Mouse (Mus musculus) heart, embryonic 14.5 days (tissue): ENCODE results near the gene Gm10945. TPM values are rescaled to one million over a fixed set of nuclear protein-coding genes. Genes with fewer than 3 reads are reported as not detected.

Experiments
- ATAC-seq: fragments of 200-750 bp; cut with Nextera tagmentation; 2 replicates; pipeline ENCODE4 v1.8.0; 2017; ENCODE audit warnings: low read depth, moderate TSS enrichment; ENCODE audit not compliant: insufficient number of reproducible peaks, insufficient read depth, low FRiP score
- H3K27ac ChIP-seq, 2 experiments: fragments of 200-500 bp in 1 of 2; fragments of 300-500 bp in 1 of 2; sonication (generic) in 1 of 2; replicated peaks in 1 of 2; 2 replicates each; pipeline ENCODE4 v1.5.1; 2012 to 2014; ENCODE audit warnings: low read depth in 2 of 2, low read length in 2 of 2, control low read depth in 1 of 2, mild to moderate bottlenecking in 1 of 2, mixed read lengths in 1 of 2; ENCODE audit not compliant: control insufficient read depth in 1 of 2, insufficient read depth in 1 of 2
- H3K27me3 ChIP-seq: fragments of 300-500 bp; sonication (generic); 2 replicates; pipeline ENCODE4 v1.6.1; 2014; ENCODE audit warnings: mild to moderate bottlenecking, low read length, control low read depth; ENCODE audit not compliant: control insufficient read depth, insufficient read depth
- H3K36me3 ChIP-seq: fragments of 300-500 bp; sonication (generic); 2 replicates; pipeline ENCODE4 v1.6.1; 2014; ENCODE audit warnings: mild to moderate bottlenecking, control low read depth, low read length, mixed read lengths; ENCODE audit not compliant: control insufficient read depth, insufficient read depth
- H3K4me1 ChIP-seq, 2 experiments: fragments of 200-500 bp in 1 of 2; fragments of 300-500 bp in 1 of 2; sonication (generic) in 1 of 2; 2 replicates each; pipeline ENCODE4 v1.6.1; 2012 to 2014; ENCODE audit warnings: low read length in 2 of 2, control low read depth in 1 of 2, mixed read lengths in 1 of 2; ENCODE audit not compliant: control insufficient read depth in 2 of 2, insufficient read depth in 2 of 2
- H3K4me2 ChIP-seq: fragments of 300-500 bp; sonication (generic); 2 replicates; pipeline ENCODE4 v1.6.1; 2014; ENCODE audit warnings: mild to moderate bottlenecking, low read length
- H3K4me3 ChIP-seq, 2 experiments: fragments of 200-500 bp in 1 of 2; fragments of 300-500 bp in 1 of 2; sonication (generic) in 1 of 2; 2 replicates each; pipeline ENCODE4 v1.5.1; 2012 to 2014; ENCODE audit warnings: low read length in 2 of 2, mild to moderate bottlenecking in 2 of 2, control low read depth in 1 of 2, low read depth in 1 of 2, moderate library complexity in 1 of 2; ENCODE audit not compliant: control insufficient read depth in 1 of 2, insufficient read depth in 1 of 2
- H3K9ac ChIP-seq: fragments of 300-500 bp; sonication (generic); 2 replicates; pipeline ENCODE4 v1.6.1; 2014; ENCODE audit warnings: mild to moderate bottlenecking, low read length
- H3K9me3 ChIP-seq: fragments of 300-500 bp; sonication (generic); 2 replicates; pipeline ENCODE4 v1.6.1; 2016; ENCODE audit warnings: low read length, control low read depth; ENCODE audit not compliant: control insufficient read depth
- WGBS: fragments of 180-500 bp; shearing (Covaris S2); extraction: QIAGEN DNeasy Blood & Tissue Kit; methylation state at CpG from one replicate; pipeline ENCODE4 v1.1.7; 2014; 5-methylcytosine and 5-hydroxymethylcytosine counted together
- polyA plus RNA-seq: library from polyadenylated mRNA; unstranded; fragments of >200 nt; fragmentation: Nextera tagmentation; extraction: Ambion mirVana; gene quantifications from 2 replicates; pipeline ENCODE4 v1.2.1, GENCODE M21; 2014

Gene Gm10945
- polyA plus RNA-seq: not detected in 2 replicates

- WGBS: 77% methylated on average over 2 of the region's 2 CpGs
- no peak for ATAC-seq
- H3K4me2 ChIP-seq: no peak within 1 kb of the TSS
Observed at GRCm38 (mm10) chr10:6761287-6761811, at the start of gene Gm10945. Gene Gm10945 (minus strand): TSS chr10:6761761.

GRCm38 (mm10) chr10:6790226-6790625 lies 28.7 kb upstream of the Gm10945 start:
- Histone ChIP-seq H3K4me3 (no peak overlapping the region), H3K9ac (no peak overlapping the region), H3K4me2 (no peak overlapping the region), H3K9me3 (no peaks in the 10 kb centered on the region), H3K27me3 (peaks cover 15% of the 10 kb centered on the region), H3K4me1 (no peaks in the 10 kb centered on the region), H3K27ac (no peak overlapping the region), H3K36me3 (no peaks in the 10 kb centered on the region)
- ATAC-seq: no peak

More at GRCm38 (mm10) chr10:6761287-6761811, at the start of gene Gm10945:
- no peak within 1 kb of the TSS for H3K9ac ChIP-seq
- H3K27me3 ChIP-seq: no peaks in the 10 kb centered on the region
- H3K9me3 ChIP-seq: no peaks in the 10 kb centered on the region
- H3K4me3 ChIP-seq: no peak within 1 kb of the TSS
- H3K36me3 ChIP-seq: no peaks in the 10 kb centered on the region
- no peaks in the 10 kb centered on the region for H3K4me1 ChIP-seq
- no peak within 1 kb of the TSS for H3K27ac ChIP-seq

DNA sequence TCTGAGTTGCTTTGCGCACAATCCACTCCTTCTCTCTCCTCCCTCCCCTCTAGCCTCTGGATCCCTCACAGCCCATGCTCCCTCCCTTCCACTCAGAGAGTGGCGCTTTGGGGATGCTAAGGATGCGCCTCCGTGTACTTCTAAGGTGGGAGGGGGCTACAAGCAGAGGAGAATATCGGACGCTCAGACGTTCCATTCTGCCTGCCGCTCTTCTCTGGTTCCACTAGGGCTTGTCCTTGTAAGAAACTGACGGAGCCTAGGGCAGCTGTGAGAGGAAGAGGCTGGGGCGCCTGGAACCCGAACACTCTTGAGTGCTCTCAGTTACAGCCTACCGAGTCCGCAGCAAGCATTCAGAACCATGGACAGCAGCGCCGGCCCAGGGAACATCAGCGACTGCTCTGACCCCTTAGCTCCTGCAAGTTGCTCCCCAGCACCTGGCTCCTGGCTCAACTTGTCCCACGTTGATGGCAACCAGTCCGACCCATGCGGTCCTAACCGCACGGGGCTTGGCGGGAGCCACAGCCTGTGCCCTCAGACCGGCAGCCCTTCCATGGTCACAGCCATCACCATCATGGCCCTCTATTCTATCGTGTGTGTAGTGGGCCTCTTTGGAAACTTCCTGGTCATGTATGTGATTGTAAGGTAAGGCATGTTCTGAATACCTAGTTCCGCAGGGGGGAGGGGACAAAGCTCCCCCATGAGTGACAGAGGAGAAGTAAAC lies 27.1 kb upstream of the Gm10945 start:
- Histone ChIP-seq H3K9me3 (no peaks in the 10 kb centered on the region), H3K9ac (no peak overlapping the region), H3K27me3 (peaks cover 15% of the 10 kb centered on the region), H3K4me3 (no peak overlapping the region), H3K4me2 (no peak overlapping the region), H3K36me3 (no peaks in the 10 kb centered on the region), H3K4me1 (no peaks in the 10 kb centered on the region), H3K27ac (no peak overlapping the region)
- no peak for ATAC-seq
- 4% methylated on average over 25 of the region's 25 CpGs for WGBS

GRCm38 (mm10) chr10:6758206-6758605 lies 3.4 kb downstream of the Gm10945 start, which contains the start of gene Oprm1:
Gene Oprm1 (plus strand): TSS chr10:6758506.
- ATAC-seq: no peak
- Histone ChIP-seq H3K27ac (no peak within 1 kb of the TSS), H3K36me3 (no peaks in the 10 kb centered on the region), H3K9me3 (no peaks in the 10 kb centered on the region), H3K4me2 (no peak within 1 kb of the TSS), H3K27me3 (no peaks in the 10 kb centered on the region), H3K9ac (no peak within 1 kb of the TSS), H3K4me3 (no peak within 1 kb of the TSS), H3K4me1 (no peaks in the 10 kb centered on the region)
- WGBS: 86% methylated on average over 3 of the region's 3 CpGs

GRCm38 (mm10) chr10:6753375-6753774 lies 8.2 kb downstream of the Gm10945 start:
- Histone ChIP-seq H3K4me2 (no peak overlapping the region), H3K9ac (no peak overlapping the region), H3K27ac (no peak overlapping the region), H3K4me1 (no peaks in the 10 kb centered on the region), H3K27me3 (no peaks in the 10 kb centered on the region), H3K36me3 (no peaks in the 10 kb centered on the region), H3K9me3 (no peaks in the 10 kb centered on the region), H3K4me3 (no peak overlapping the region)
- 77% methylated on average over 5 of the region's 5 CpGs for WGBS
- no peak for ATAC-seq

DNA sequence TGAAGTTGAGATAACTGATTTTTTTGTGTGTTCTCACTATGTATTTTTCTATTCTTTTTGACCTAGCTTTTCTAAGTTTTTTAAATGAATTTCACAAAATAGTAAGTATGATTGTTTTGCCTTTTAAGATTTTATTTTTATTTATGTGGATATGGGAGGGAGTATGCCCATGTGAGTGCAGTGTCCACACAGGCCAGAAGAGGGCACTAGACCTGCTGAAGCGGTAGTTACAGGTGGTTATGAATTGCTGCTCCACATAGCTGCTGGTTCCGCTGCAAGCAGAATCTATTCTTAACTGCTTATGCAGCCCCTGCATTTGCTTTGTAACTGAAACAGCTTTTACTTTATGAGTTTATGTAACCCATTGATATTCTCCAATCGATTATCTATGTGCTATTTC lies 33.1 kb downstream of the Gm10945 start:
- 94% methylated on average over 3 of the region's 3 CpGs for WGBS
- no peak for ATAC-seq
- Histone ChIP-seq H3K4me2 (no peak overlapping the region), H3K4me1 (no peaks in the 10 kb centered on the region), H3K36me3 (no peaks in the 10 kb centered on the region), H3K9ac (no peak overlapping the region), H3K9me3 (peaks cover 4% of the 10 kb centered on the region), H3K27ac (no peak overlapping the region), H3K27me3 (no peaks in the 10 kb centered on the region), H3K4me3 (no peak overlapping the region)

DNA sequence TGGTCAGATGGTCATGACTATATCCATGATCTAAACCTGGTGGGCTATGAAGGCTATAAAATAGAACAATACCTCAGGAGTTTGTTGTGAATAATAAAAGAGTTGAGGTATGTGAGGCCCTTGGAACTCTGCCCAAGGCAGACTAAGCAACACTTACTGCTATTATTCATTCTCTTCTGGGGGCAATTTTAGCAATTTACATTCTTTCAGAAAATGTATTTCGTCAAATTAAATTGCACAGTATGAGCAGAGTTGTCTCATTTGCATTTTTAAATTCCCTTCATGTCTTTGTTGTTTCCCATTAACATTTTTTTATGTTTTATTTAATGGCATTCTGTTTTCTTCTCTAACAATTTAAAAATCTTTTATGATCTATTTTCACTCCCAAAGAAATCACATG lies 37.8 kb downstream of the Gm10945 start:
- Histone ChIP-seq H3K27ac (no peak overlapping the region), H3K36me3 (no peaks in the 10 kb centered on the region), H3K4me2 (no peak overlapping the region), H3K27me3 (no peaks in the 10 kb centered on the region), H3K9me3 (peaks cover 4% of the 10 kb centered on the region), H3K9ac (no peak overlapping the region), H3K4me3 (no peak overlapping the region), H3K4me1 (no peaks in the 10 kb centered on the region)
- 63% methylated on average over 1 of the region's 1 CpGs for WGBS
- ATAC-seq: no peak
